Mouse (Mus musculus): Measurements from ENCODE around the gene Sppl3.
"Not testable (repeated sequence)": the region's sequence is repeated elsewhere in the genome, so short reads cannot be mapped to it uniquely, and the experiment has no call there.

Sppl3 gene

DNA sequence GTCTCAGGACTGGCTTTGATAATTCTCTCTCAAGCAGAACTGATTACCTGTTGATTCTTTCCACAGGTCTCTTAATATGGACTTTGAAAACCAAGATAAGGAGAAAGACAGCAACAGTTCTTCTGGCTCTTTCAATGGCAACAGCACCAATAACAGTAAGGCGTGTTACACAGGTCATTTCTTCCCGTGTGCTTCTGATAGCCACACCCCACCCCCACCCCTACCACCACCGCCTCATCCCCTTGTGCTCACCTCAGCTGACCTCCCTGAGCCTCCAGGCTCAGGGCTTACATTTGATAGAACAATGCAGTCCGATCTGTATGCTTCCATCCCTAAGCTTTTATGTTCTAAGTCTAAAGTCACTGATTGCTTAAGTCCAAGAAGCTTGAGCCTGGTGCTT lies 63.8 kb downstream of the Sppl3 start:
- DNase-seq (ENCODE audit: low read depth, low spot score): no peak

DNA sequence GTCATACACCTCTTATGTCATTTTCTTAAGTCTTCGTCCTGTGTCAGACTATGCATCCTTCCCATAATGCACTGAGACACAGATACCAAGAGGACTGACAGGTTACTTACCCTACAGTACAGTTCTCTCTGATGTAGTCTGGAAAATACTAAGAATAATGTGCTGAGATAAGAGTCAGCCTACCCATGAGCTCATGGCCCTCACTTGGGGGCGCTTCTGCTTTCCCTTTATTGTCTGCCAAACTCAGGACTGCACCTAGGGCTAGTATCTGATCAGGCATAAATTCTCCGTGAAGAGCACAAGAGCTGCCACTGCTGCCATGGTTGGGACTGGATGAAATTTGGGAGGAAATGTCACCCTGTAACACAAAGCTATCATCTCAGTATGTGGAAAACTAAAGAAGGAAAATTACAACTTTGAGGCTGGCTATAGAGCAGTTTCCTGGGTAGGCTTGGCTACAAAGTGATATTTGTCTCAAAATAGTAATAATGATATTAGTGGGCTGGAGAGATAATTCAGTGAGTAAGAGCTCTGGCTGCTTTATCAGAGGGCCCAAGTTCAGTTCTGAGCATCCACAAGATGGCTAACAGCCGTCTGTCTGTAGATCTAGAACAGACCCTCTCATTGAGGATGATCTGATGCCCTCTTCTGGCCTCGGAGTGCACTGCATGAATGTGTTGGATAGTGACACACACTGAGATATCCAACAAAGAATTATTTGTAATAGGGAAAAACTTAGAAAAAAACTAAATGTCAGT lies 65.4 kb downstream of the Sppl3 start:
- DNase-seq (ENCODE audit: low read depth, low spot score): peak; percentile 20

DNA sequence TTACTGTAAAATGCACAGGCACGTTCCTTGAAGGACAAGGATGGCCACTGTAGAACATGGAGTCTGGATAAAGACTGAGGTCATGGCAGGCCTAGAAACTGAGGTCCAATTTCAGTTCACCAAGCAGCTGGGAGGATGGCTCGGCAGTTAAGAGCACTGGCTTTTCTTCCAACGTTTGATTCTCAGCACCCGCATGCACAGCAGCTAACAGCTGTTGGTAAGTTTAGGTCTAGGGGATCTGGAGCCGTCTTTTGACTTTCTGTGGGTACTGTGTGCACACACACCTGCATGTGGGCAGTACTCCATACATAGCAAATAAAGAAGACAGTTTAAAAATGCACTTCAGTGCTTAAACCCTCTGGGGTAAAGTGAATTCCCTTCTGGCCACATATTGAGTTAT lies 70.7 kb downstream of the Sppl3 start:
- DNase-seq (ENCODE audit: low read depth, low spot score): no peak

DNA sequence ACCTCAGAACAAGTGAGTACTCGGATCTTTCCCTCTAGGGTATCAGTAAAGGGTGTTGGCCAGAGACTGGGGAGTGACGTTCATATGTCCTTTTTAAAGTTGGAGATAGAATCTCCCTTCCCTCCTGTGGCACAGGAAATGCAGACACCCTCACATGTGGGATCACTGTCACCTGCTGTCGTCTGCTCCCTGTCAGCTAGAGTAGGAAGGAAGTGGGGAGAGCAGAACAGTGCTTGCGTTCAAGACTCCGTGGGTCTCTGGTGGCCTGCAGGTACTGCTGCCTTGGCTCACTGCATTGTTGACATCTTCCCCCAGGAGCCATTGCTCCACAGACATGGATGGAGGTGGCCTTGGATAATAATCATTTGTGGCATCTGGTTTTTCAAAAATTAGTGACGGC lies 72.6 kb downstream of the Sppl3 start:
- DNase-seq (ENCODE audit: low read depth, low spot score): no peak

DNA sequence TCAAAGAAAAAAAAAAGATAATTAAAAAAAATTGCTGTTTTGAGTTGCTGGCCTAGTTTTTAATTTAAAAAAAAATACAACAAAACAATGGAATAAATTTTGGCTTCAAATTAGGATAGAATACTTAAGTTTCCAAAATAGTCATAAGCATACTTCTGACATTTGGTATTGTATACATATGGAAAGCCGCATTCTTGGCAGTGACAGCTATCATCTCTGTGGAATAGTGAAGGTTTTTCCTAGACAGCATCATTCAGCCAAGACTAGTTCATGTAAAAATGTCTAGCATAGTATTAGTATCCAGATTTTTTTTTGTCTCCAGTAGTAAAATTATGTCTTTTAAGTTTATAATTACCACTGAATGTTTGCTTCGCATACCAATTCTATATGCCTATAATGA lies 74.7 kb downstream of the Sppl3 start:
- no peak for DNase-seq (ENCODE audit: low read depth, low spot score)

DNA sequence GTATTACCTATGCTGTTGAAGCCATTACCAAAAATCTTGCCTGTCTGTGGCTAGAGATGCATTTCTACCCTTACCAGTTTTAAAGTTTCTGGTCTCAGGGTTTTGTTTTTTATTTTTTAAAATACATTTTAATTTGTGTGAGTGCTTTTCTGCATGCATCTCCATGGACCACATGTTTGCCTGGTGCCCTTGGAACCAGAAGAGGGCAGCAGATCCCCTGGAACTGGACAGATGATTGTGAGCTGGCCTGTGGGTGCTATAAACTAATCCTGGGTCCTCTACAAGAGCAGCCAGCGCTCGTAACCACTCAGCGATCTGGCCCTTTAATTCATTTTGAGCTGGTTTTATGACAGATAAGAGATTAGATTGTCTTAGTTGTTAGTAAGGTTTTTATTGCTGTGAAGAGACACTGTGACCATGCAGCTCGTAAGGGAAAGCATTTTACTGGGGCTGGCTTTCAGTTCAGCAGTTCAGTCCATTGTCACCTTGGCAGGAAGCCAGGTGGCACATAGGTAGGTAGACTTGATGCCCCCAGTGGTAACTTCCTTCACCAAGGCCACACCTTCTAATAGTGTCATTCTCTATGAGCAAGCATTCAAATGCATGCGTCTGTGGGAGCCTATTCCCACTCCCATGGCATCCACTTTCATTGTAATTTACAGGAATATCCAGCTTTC lies 78.8 kb downstream of the Sppl3 start:
- no peak for DNase-seq (ENCODE audit: low read depth, low spot score)

DNA sequence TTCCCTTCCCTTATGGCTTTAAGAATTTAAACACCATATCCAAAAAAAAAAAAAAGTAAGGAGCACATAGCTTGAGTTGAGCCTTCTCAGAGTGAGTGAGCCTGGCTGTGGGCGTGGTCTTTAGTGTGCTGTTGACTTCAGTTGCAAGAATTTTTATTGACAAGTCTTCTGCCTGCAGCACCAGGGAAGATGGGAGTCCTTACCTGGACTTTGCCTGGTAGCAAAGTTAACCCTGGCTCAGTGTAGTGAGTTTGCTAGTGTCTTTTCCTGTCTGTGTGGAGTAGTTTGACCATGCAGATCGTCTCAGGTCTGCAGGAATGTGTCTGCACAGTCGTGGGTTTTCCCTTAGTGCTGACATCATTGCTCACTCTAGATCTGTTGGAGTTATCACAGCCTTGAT lies 80.1 kb downstream of the Sppl3 start:
- DNase-seq (ENCODE audit: low read depth, low spot score): no peak

DNA sequence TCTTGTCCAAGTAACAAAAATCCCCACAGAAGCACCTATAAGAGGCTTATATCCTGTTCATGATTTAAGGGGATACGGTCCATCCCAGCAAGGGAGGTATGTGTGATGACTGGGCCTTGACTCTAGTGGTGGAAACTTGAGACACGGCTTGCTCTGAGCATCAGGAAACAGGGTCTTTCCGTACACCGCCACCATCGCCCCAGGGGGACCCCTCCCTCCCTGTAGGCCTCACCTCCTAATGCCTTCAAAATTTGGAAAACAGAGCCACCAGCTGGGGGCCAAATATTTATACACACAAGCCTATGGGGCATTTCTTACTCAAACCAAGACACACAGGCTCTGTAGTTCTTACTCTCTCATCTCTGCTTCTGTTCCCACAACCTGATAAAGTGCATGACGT lies 80.8 kb downstream of the Sppl3 start:
- DNase-seq (ENCODE audit: low read depth, low spot score): no peak

DNA sequence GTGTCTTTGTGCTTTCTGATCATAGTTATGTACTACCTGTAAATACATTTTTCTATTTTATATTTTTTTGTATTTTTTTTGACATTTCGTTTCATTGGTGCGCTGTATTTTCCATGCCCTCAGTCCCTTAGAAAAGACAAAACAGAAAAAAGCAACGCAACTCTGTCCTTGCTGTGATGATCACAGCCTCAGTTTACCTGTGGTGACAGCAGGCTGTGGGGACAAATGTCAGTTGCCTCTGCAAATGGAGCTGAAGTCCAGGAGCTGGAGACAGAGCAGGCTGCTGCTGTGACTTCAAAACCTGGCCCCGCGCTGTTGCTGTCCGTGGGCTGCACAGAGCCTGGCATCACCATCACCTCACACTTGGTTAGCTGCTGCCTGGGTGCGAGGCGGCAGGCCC lies 87.3 kb downstream of the Sppl3 start, which contains the start of gene Gm10401:
Gene Gm10401 (minus strand): TSS at position 101 of the 400 bp plus-strand sequence.
- DNase-seq (ENCODE audit: low read depth, low spot score): no peak

DNA sequence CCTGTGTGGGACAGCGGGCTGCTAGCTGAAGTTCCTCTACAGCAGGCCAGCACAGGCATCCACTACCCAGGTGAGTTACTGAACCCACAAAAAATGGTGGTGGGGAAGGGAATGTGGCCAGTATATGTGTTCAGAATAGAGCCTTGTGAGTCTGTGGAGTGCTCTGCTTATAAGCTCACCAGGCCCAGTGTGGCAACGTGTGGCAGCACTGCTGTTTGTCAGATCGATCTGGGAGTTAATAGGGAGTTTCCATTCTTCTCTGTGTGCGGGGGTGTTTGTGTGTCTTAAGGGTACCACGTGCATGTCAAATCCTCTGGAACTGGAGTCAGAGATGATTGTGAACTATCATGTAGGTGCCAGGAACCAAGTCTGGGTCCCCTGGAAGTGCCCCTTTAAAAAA lies 88.6 kb downstream of the Sppl3 start:
- DNase-seq (ENCODE audit: low read depth, low spot score): no peak

DNA sequence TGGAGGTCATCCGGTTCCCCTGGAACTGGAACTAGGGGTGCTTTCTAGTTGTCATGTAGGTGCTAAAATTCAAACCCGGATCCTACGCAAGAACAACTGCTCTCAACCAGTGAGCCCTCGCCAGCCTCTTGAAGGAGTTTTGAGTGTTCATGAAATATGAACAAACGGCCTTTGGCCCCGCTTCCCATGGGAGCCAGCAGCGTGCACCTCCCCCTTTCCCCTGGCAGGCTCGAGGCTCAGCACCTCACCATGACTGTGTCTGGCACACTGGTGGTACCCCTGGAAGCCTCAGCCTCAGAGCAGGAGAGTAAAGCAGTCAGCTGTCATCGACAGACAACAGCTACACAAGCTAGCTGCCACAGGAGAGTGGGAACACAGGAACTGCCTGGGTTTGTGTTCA lies 89.1 kb downstream of the Sppl3 start:
- DNase-seq (ENCODE audit: low read depth, low spot score): no peak

DNA sequence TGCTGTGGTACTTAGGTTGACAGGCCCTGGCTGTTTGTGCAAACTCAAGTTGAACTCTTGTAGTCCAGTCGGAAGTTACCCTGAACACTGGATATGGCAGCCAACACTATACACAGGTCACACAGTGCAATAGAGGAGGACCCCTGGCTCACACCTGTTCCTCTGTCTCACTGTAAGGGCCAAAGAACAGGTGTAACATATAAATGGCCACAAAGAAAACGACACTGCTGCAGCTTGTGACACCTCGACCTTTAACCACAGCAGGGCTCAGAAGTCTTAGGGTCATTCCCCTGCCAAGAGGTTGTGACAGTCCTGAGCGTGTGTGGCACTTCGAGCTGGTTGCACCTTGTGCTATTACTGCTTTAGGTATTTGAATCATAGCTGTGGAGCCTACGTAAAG lies 89.5 kb downstream of the Sppl3 start:
- DNase-seq (ENCODE audit: low read depth, low spot score): no peak

DNA sequence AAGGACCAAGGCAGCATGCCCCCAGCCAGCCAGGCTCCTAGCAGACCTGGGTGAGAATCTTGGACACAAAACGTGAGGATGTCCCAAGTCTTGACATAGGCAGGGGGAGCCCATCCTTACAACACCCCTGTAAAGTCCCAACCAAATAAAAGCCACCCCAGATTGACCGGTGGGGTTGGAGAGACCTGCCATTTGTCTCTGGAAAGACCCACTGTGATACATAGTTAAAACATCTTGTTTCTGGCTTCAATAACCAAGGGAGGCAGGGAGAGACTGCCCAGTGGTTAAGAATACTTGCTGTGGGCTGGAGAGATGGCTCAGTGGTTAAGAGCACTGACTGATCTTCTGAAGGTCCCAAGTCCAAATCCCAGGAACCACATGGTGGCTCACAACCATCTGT lies 91.3 kb downstream of the Sppl3 start:
- DNase-seq (ENCODE audit: low read depth, low spot score): no peak

DNA sequence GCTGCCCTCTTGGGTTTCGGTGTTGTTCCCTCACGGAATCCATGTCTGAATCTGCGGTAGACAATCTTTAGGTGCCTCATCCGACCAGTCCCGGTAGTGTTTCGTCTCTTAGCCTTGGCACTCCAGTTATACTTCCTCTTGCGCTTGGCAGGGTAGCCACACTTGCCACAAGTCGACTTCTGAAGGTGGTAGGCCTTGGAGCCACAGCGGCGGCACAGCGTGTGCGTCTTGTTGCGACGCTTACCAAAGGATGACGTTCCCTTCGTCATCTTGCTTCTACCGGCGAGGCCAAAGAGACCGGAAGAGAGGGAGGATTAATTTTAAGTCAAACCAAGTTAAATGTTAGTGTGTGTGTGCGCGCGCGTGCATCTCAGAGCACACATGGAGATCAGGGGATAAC lies 92.3 kb downstream of the Sppl3 start:
- DNase-seq (ENCODE audit: low read depth, low spot score): not testable (repeated sequence)

DNA sequence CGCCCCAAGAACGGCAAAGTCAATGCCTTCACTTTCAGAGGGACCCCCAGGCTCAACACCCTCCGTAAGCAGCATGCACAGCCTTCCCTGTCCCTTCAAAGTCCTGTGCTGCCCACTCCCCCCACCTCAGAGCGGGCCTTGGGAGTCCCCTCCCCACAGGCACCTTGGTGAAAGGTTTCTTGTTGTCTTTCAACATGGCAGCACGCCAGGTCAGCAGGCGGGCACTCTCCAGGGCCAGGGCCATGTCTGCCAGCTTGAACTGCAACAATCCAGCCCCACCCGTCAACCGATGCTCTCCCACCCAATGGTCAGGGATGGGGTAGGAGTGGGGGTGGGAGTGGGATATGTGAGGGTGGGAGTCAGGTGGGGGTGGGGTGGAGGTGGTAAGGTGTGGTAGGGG lies 100.2 kb downstream of the Sppl3 start:
- no peak for DNase-seq (ENCODE audit: low read depth, low spot score)

DNA sequence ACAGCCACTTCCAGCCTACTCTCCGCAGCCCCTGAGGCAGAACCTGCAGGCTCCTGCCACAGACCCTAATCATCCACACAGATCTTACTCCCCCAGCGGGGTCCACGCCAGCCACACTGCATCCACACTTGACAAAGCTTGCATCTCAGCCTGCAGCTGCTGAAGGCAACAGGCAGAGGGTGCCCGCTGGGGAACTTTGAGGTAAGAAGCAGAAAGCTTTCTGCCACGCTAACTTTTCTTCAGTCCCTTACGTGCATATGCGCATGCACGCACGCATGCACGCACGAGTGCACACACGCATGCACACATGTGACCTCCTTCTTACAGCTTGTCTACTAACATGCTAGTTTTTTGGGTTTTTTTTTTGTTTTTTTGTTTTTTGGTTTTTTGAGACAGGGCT lies 102.3 kb downstream of the Sppl3 start:
- DNase-seq (ENCODE audit: low read depth, low spot score): no peak

DNA sequence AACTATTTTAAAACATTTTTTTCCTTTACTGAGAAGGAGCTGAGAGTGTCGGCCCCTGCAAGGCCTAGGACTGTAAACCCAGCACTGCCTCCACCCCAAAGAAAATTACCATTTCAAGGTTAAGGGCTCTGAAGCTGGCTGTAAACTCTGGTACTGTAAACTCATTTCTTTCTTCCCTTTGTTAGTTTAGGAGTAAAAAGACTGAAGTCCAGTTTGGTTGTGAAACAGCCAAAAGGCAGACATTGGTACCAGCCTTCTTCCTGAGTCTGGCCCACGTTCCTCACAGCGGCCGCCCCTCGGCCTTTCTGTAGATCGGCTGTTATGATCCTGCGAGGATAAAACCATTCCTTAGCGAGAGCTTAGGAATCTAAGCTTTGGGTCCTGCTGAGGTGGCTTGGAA lies 103.6 kb downstream of the Sppl3 start:
- DNase-seq (ENCODE audit: low read depth, low spot score): no peak

DNA sequence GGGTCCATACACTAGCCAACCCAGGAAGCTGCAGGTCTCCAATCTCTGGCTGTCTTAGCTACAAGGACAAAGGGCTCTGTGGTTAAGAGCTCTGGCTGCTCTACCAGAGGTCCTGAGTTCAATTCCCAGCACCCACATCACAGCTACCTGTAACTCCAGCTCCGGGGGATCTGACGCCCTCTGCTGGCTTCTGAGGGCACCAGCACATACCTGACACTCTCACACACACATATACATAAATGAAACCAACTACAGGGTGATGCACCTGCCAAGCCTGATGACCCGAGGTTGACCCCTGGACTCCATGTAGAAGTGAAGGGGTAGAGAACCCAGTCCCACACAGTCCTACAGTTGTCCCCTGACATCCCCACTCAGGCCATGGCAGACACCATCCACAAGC lies 105.5 kb downstream of the Sppl3 start:
- DNase-seq (ENCODE audit: low read depth, low spot score): no peak

DNA sequence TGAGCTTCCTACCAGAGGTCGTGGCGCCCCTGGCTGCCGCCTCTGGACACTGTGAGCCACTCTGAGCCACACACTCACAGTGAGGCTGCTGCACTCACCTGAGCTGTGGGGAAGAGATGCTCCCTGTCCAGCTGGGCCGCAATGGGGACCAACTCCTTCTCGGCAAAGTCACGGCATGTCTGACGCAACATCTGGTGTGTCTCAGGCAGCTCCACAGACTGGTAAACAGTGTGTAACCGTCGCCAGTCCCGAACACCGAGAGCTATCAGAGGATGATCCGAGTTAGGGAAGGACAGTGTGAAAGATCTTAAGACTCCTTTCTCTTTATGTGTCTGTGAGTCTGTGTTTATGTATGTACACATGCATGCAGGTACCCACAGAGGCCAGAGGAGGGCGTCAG lies 106.5 kb downstream of the Sppl3 start:
- no peak for DNase-seq (ENCODE audit: low read depth, low spot score)

DNA sequence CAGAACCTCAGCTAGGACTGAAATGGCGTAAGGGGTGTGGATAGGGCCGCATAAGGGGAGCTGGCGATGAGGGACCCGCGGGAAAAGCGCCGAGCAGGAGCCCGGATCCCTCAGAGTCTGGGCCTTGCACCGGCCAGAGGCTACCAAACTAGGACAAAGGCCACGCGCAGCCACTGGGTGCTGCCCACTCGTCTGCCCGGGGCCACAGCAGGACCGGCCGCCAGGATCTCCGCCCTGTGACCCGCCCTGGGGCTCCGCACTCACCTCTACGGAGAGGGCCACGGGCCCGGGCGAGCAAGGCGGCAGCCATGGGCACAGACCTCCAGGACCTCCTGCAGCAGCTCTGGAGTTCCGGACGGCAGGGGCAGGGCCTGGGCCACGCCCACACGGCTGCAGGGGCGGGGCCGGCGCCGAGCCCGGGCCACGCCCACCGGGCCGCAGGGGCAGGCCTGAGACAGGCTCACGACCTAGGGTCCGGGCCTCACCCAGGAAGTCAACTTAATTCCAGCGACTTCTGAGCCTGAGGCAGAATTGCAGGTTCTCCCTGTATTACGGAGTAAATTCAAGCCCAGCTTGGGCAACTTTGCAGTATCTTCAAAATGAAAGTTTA lies 108.1 kb downstream of the Sppl3 start, which contains the start of gene Acads:
Gene Acads (minus strand): TSS at position 386 of the 610 bp plus-strand sequence.
- peak; percentile 32 for DNase-seq (ENCODE audit: low read depth, low spot score)

DNA sequence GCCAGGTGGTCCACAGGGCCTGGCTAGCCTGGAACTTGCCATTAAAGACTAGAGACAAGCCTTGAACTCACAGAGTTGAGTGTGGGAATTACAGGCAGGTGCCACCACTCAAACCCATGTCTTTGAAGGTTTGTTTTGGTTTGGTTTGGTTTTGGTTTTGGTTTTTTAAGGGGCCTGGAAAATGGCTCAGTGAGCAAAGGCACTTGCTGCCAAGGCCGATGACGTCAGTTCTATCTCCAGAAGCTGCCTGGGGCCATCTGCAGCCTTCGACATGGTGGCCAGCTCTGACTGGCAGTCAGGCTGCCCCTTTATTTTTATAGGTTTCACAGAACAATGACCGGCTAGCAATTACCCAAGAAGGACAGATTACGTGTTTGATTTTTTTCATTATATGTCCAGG lies 110.0 kb downstream of the Sppl3 start:
- no peak for DNase-seq (ENCODE audit: low read depth, low spot score)

DNA sequence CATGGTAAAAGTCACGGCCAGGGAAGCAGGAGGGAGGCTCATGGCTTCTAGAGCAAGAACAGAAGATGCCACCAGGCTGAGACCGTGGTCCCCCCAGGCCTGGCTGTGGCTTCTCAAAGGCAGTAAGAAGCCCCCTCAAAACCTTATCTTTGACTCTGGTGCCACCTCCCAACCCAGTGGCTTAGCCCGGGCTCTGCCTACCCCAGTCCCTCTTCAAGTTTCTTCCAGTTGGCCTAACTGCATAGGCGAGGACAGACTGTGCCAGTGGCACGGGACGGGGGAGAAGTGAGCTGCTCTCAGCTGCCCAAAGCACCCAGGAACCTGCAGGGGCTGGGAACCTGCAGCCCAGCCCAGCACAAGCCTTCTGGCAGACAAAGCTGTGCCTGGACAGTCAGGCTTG lies 113.8 kb downstream of the Sppl3 start:
- no peak for DNase-seq (ENCODE audit: low read depth, low spot score)
